Mouse (Mus musculus): ENCODE data around the gene Dok4.
A peak's percentile ranks its signal among the peaks of the same experiment; 100 is the strongest.
"Not testable (repeated sequence)": the region's sequence is repeated elsewhere in the genome, so short reads cannot be mapped to it uniquely, and the experiment has no call there.

Dok4 gene

GRCm38 (mm10) chr8:94841183-94841582 lies 34.9 kb downstream of the Dok4 start:
- no peak for DNase-seq (ENCODE audit: low read depth, low spot score)

GRCm38 (mm10) chr8:94838600-94838999 lies 37.5 kb downstream of the Dok4 start:
- DNase-seq (ENCODE audit: low read depth, low spot score), result no peak

- peak; percentile 98 for DNase-seq (ENCODE audit: low read depth, low spot score)
Measured at GRCm38 (mm10) chr8:94837662-94838574, 38.2 kb downstream of the Dok4 start, which contains the start of the genes Coq9 and Ciapin1. Coq9 (plus strand) TSS chr8:94838321. Ciapin1 (minus strand) TSS chr8:94838358.

- no peak for DNase-seq (ENCODE audit: low read depth, low spot score)
Measured at GRCm38 (mm10) chr8:94836456-94837240, 39.5 kb downstream of the Dok4 start.

DNA sequence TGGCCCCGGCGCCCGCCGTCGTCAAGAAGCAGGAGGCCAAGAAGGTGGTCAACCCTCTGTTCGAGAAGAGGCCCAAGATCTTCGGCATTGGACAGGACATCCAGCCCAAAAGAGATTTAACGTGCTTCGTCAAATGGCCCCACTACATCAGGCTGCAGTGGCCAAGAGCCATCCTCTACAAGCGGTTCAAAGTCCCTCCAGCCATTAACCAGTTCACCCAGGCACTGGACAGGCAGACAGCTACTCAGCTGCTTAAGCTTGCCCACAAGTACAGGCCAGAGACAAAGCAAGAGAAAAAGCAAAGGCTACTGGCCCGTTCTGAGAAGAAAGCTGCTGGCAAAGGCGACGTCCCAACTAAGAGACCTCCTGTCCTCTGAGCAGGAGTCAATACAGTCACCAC lies 40.4 kb downstream of the Dok4 start:
- not testable (repeated sequence) for DNase-seq (ENCODE audit: low read depth, low spot score)

DNA sequence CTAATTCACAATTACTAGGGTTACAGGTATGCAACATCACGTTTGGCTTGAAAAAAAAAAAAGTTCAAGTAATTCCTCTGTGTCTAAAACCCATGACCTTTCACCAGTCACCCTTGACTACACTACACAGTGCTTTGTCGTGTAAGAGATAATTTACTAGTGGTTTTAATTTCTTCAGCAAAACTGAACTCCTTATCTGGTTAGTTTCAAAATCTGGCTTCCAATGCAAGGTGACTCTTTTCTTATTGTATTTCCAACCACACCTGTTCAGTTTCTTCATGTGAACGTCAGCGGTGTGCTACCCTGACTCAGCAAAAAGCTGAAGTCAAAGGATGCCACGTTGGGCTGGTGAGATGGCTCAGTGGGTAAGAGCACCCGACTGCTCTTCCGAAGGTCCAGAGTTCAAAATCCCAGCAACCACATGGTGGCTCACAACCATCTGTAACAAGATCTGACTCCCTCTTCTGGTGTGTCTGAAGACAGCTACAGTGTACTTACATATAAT lies 42.2 kb downstream of the Dok4 start:
- DNase-seq (ENCODE audit: low read depth, low spot score), result not testable (repeated sequence)

DNA sequence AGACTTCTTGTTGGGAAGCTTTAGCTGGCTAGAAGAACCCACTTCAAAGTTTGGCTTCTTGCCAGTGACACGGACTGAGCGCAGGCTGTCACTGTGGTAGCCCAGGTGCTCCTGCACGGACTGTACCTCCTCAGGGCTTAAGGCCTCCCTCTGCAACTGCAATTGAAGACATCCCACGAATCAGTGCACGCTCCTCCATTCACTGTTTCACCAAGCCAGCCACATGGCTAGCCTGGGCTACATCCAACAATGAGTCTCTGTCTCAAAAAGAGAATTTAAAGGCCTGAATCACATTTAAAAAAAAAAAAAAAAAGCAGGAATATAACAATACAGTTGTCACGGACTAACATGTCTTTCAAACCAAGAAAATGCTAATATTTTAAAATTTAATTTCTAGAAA lies 47.8 kb downstream of the Dok4 start:
- no peak for DNase-seq (ENCODE audit: low read depth, low spot score)

- no peak for DNase-seq (ENCODE audit: low read depth, low spot score)
Measured at GRCm38 (mm10) chr8:94826210-94826609, 49.9 kb downstream of the Dok4 start.

DNA sequence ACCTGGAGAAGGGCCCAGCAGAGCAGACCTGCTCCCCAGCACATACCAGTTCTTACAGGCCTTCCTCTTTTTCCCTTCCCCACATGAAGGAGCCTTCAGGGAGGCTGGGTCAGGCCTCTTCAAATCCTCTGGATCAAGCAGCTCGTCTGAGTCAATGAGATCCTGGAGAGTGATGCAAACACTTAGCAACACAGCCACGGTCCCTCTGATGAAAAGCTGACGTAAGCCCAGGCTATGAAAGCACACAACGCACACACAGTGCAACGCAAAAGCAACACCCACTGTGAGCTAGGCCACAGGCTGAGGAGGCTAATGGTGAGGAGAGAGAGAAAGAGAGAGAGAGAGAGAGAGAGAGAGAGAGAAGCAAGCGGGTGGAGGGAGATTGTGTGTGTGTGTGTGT lies 51.0 kb downstream of the Dok4 start:
- no peak for DNase-seq (ENCODE audit: low read depth, low spot score)

DNA sequence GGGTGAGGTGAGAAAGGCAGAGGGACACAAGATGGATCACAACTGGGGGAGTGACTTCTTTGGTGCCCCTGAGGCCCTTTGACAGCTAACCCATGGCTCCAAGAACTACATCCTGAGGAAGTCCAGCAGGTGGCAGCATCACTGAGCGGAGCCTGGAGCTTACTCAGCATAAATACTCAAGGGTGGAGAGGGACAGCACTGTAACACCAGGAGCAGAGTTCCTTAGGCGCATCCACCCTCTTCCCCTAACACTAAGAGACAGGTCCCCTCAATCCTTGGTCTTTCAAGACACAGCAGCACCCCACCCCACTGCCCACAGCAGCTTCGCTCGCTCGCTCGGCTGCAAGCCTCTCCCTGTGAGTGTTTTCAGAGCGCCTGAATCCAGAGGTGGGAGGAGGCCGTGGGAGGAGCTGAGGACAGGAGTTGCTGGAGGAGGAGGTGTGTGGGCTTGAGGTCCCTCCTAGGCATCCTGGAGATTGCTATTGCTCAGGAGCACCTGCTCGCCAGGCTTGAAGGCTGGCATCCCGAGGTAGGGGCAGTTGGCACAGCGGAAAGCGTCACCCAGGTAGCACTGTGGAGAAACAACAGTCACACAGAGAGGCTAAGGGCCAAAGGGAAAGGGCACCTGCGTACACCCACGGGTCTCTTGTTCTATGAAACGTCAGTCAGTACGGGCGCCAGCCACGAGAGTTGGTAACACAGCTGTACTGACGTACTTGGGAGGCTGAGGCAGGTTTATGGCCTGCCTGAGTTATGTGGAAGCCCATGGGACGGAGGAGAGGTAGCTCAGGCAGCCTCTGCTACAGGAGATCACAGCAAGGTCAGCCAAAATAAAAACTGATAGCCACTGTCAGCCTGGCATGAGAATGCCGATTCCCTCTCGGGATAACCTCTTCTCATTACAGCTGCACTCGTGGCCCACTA lies 53.2 kb downstream of the Dok4 start:
- DNase-seq (ENCODE audit: low read depth, low spot score), result no peak

DNA sequence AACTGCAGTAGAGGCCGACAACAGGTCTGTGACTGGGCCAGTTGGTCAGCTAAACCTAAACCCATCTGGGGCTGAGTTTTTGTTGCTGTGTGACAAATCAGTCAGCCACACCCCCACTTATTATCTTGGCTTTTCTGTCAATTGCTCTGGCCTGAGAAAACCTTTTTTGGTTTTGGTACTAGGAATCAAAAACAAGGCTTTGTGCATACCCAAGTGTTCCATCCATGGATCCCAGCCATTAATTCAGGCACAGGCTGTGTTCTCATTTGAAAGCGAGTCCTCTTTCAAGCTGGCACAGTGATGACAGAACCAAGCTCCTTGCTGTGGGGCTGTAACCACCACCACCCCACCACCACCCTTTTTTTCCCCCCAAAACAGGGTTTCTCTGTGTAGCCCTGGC lies 54.7 kb downstream of the Dok4 start:
- DNase-seq (ENCODE audit: low read depth, low spot score), result no peak

GRCm38 (mm10) chr8:94820553-94820952 lies 55.6 kb downstream of the Dok4 start:
- DNase-seq (ENCODE audit: low read depth, low spot score), result no peak

DNA sequence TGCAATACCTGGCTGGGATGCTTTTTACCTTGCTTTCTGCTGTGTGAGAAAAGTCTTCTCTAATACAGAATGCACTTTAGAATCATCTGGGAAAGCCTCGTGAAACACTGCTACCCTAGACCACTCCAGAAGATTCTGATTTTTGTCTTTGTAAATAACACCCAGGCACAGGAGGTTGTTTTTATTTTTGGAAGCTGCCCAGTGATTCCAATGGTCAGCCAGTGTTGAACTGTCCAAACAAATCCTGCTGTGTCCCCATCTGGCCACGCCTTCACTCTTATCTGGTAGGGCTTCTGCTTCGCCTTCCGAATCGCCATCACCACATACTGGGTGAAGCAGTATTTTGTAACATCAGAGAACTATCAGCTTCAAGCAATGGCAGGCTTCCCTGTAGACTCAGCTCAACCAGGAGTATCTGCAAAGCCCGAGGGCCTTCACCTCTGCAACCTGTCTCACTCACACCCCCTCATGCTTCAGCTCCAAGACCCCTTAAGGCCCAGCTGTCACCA lies 56.4 kb downstream of the Dok4 start:
- DNase-seq (ENCODE audit: low read depth, low spot score), result no peak

GRCm38 (mm10) chr8:94817933-94818332 lies 58.2 kb downstream of the Dok4 start:
- no peak for DNase-seq (ENCODE audit: low read depth, low spot score)

DNA sequence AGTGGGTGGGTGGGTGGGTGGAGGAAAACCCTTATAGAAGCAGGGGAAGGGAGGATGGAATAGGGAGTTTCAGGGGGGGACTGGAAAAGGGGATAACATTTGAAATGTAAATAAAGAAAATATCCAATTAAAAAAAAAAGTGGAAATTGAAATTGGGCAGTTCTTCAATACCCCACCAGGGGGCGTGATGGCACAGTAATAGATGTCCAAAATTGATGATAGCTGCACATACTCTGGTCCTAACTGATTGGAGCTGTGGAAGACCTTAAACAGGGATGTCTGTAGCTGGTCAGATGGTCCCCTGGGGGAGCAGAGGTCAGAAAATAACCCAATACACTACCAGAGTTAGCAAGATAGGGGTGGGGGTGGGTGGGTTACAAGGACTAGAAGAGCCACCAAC lies 61.6 kb downstream of the Dok4 start:
- no peak for DNase-seq (ENCODE audit: low read depth, low spot score)

All from embryo, embryonic 11.5 days (tissue).